In genomic region chr1:93174399-93174798, GRCm38 (mm10) we compare ENCODE assay signal across 8 mouse cellular contexts. TPM values are rescaled to one million over a fixed set of nuclear protein-coding genes. Genes with fewer than 3 reads are reported as not detected.
DNase-seq lines count a peak whose midpoint lies in the region; ATAC-seq and TF ChIP-seq lines count a peak whose summit lies in the region.

No protein-coding gene starts in this region.

- H3K36me3 ChIP-seq in hindbrain, embryonic 13.5 days, result no peaks in the 10 kb centered on the region
- no peaks in the 10 kb centered on the region for H3K36me3 ChIP-seq in lung, postnatal 0 days (ENCODE audit: insufficient read depth, low read length)

- peaks cover 21% of the 10 kb centered on the region for H3K4me1 ChIP-seq in hindbrain, embryonic 13.5 days (replicated peaks)
- no peaks in the 10 kb centered on the region for H3K4me1 ChIP-seq in lung, postnatal 0 days (ENCODE audit: insufficient read depth, low read depth, low read length)

- peak; percentile 99 for TF ChIP-seq CTCF in lung, postnatal 0 days (IDR thresholded peaks at IDR 0.05)

- DNase-seq in Muller cell, postnatal 12 days (ENCODE audit: inconsistent ontology term), result peak; percentile 76
- peak; percentile 57 for DNase-seq in cerebellum, adult 9-11 months
- DNase-seq in frontal cortex, postnatal 14 days (ENCODE audit: low spot score in 2 of 2), result peak; percentile 34 to 76
- peak; percentile 85 to 87 for DNase-seq in layer of hippocampus, postnatal 10 days (ENCODE audit: low spot score in 2 of 2)
- peak; percentile 82 for DNase-seq in lung, postnatal 0 days (ENCODE audit: low spot score)
- peak; percentile 59 for DNase-seq in retina, adult 2 months (ENCODE audit: low read depth, low spot score)
- peak; percentile 68 for DNase-seq in thymus, postnatal 14 days

- H3K27me3 ChIP-seq in hindbrain, embryonic 13.5 days, result peaks cover 23% of the 10 kb centered on the region
- no peaks in the 10 kb centered on the region for H3K27me3 ChIP-seq in lung, postnatal 0 days (replicated peaks; ENCODE audit: insufficient read depth, low read length)

- no peak overlapping the region for H3K9ac ChIP-seq in hindbrain, embryonic 13.5 days
- no peak overlapping the region for H3K9ac ChIP-seq in lung, postnatal 0 days (replicated peaks; ENCODE audit: low read depth)

- 2% methylated on average over 4 of the region's 4 CpGs for WGBS in hindbrain, embryonic 13.5 days
- WGBS in lung, postnatal 0 days, result 1% methylated on average over 4 of the region's 4 CpGs

- no peak overlapping the region for H3K4me2 ChIP-seq in hindbrain, embryonic 13.5 days
- H3K4me2 ChIP-seq in lung, postnatal 0 days (replicated peaks; ENCODE audit: low read depth, low read length), result no peak overlapping the region

- no peaks in the 10 kb centered on the region for H3K9me3 ChIP-seq in hindbrain, embryonic 13.5 days
- no peaks in the 10 kb centered on the region for H3K9me3 ChIP-seq in lung, postnatal 0 days (ENCODE audit: low read length)

- no peak overlapping the region for H3K27ac ChIP-seq in hindbrain, embryonic 13.5 days
- H3K27ac ChIP-seq in lung, postnatal 0 days (ENCODE audit: low read length), result no peak overlapping the region

- no peak for TF ChIP-seq EP300 in lung, postnatal 0 days (IDR thresholded peaks at IDR 0.05)

- ATAC-seq in hindbrain, embryonic 13.5 days (ENCODE audit: low FRiP score), result peak; percentile 74
- ATAC-seq in lung, postnatal 0 days, result peak; percentile 64

- H3K4me3 ChIP-seq in hindbrain, embryonic 13.5 days, result no peak overlapping the region
- no peak overlapping the region for H3K4me3 ChIP-seq in lung, postnatal 0 days (ENCODE audit: low read depth, low read length)

RNA-seq across cellular contexts. Expression of gene Crocc2, which starts 5.9 kb away (rescaled TPM):
- polyA plus RNA-seq in hindbrain, embryonic 13.5 days (2015; fragmentation: Nextera tagmentation; extraction: Ambion mirVana), result 0.19 and 0.38 TPM in 2 replicates
- under 1 TPM; 0.80 to 0.98 TPM for total RNA-seq in layer of hippocampus, postnatal 10 days (2021)
- polyA plus RNA-seq in lung, postnatal 0 days (2015; fragmentation: Nextera tagmentation; extraction: Ambion mirVana), result 1.3 TPM in 2 replicates

RNA-seq across cellular contexts. Expression of gene 2310007B03Rik, which starts 13.7 kb away (rescaled TPM):
- polyA plus RNA-seq in hindbrain, embryonic 13.5 days (2015; fragmentation: Nextera tagmentation; extraction: Ambion mirVana), result 0.29 and 0.30 TPM in 2 replicates
- not detected for total RNA-seq in layer of hippocampus, postnatal 10 days (2021)
- polyA plus RNA-seq in lung, postnatal 0 days (2015; fragmentation: Nextera tagmentation; extraction: Ambion mirVana), result 65.3 and 73.6 TPM in 2 replicates

RNA-seq across cellular contexts. Expression of gene Agxt, which starts 39.4 kb away (rescaled TPM):
- polyA plus RNA-seq in hindbrain, embryonic 13.5 days (2015; fragmentation: Nextera tagmentation; extraction: Ambion mirVana), result not detected in 2 replicates
- not detected for total RNA-seq in layer of hippocampus, postnatal 10 days (2021)
- 0.08 and 0.10 TPM in 2 replicates for polyA plus RNA-seq in lung, postnatal 0 days (2015; fragmentation: Nextera tagmentation; extraction: Ambion mirVana)

Comparison
In these comparisons a context has a peak if more than half of its experiments do, and no peak if none do; other contexts are left out.
1. RNA of gene 2310007B03Rik, which starts 13.7 kb away (polyA plus RNA-seq): 65.3 to 73.6 TPM in lung, postnatal 0 days; 0.29 to 0.30 TPM in hindbrain, embryonic 13.5 days; every median in the first group is over 10 times any median in the second.
2. Peak in every context shown above with its lines, with median percentiles within 50 percentile points of each other: DNase-seq.